Mouse (Mus musculus) small intestine, adult 2 months (tissue): Measurements from ENCODE around the gene Cd300ld3. TPM values are rescaled to one million over a fixed set of nuclear protein-coding genes. Genes with fewer than 3 reads are reported as not detected.
"Not testable (repeated sequence)": the region's sequence is repeated elsewhere in the genome, so short reads cannot be mapped to it uniquely, and the experiment has no call there.

Source experiments
- H3K27ac ChIP-seq: fragments of 200-500 bp; 2 replicates; pipeline ENCODE4 v1.5.1; 2012; ENCODE audit warnings: low read depth, low read length, control low read depth, inconsistent platforms; ENCODE audit not compliant: insufficient read depth
- H3K27me3 ChIP-seq: fragments of 200-500 bp; 2 replicates; pipeline ENCODE4 v1.6.1; 2012; ENCODE audit warnings: mild to moderate bottlenecking, moderate library complexity, low read length, inconsistent platforms; ENCODE audit not compliant: control insufficient read depth, insufficient read depth
- H3K36me3 ChIP-seq: fragments of 200-500 bp; 2 replicates; pipeline ENCODE4 v1.6.1; 2012; ENCODE audit warnings: mild to moderate bottlenecking, low read length, control low read depth, inconsistent platforms; ENCODE audit not compliant: control insufficient read depth, insufficient read depth
- H3K4me1 ChIP-seq: fragments of 200-500 bp; 2 replicates; pipeline ENCODE4 v1.6.1; 2012; ENCODE audit warnings: low read length, inconsistent platforms, mixed read lengths; ENCODE audit not compliant: control insufficient read depth, insufficient read depth, insufficient read length
- H3K4me3 ChIP-seq: fragments of 200-500 bp; 2 replicates; pipeline ENCODE4 v1.5.1; 2012; ENCODE audit warnings: low read depth, mild to moderate bottlenecking, control low read depth, inconsistent platforms, low read length, moderate library complexity
- CTCF ChIP-seq: fragments of 200-500 bp; IDR thresholded peaks from 2 replicates; pipeline ENCODE4 v1.5.1; 2012; ENCODE audit warnings: low read depth, mild to moderate bottlenecking, control low read depth, inconsistent platforms, low read length, moderate library complexity, mixed read lengths; ENCODE audit not compliant: insufficient replicate concordance, insufficient read length; ENCODE audit errors: extremely low read depth
- POLR2A ChIP-seq: fragments of 200-500 bp; IDR thresholded peaks from 2 replicates; pipeline ENCODE4 v1.6.1; 2012; ENCODE audit warnings: low read depth, mild to moderate bottlenecking, control low read depth, inconsistent platforms, low read length, moderate library complexity
- WGBS: fragments of 180-500 bp; shearing (Covaris S2); methylation state at CpG from one replicate; pipeline ENCODE4 v1.1.7; 2018; 5-methylcytosine and 5-hydroxymethylcytosine counted together
- polyA plus RNA-seq: library from polyadenylated mRNA; depleted of rRNA; stranded (reverse); fragments of >200 nt; gene quantifications from 2 replicates; pipeline ENCODE4 v1.2.3, GENCODE M21; 2012

Cd300ld3 gene
- polyA plus RNA-seq, 1 experiment = 1.1 TPM

- Histone ChIP-seq H3K27ac (no peak overlapping the region), H3K27me3 (no peaks in the 10 kb centered on the region), H3K4me1 (no peaks in the 10 kb centered on the region), H3K36me3 (no peaks in the 10 kb centered on the region), H3K4me3 (no peak overlapping the region)
- WGBS = 64% methylated on average over 4 of the region's 4 CpGs
- TF ChIP-seq CTCF (no peak), POLR2A (no peak)
Measured at GRCm38 (mm10) chr11:115058701-115059100, 10.5 kb upstream of the Cd300ld3 start.

- Histone ChIP-seq H3K4me1 (no peaks in the 10 kb centered on the region), H3K27ac (no peak overlapping the region), H3K27me3 (no peaks in the 10 kb centered on the region), H3K36me3 (no peaks in the 10 kb centered on the region), H3K4me3 (no peak overlapping the region)
- TF ChIP-seq CTCF (no peak), POLR2A (no peak)
Measured at GRCm38 (mm10) chr11:115054537-115054936, 6.3 kb upstream of the Cd300ld3 start.

- WGBS = 95% methylated on average over 1 of the region's 1 CpGs
- no peaks in the 10 kb centered on the region for H3K36me3 ChIP-seq
Measured at GRCm38 (mm10) chr11:115052991-115053390, 4.8 kb upstream of the Cd300ld3 start.

GRCm38 (mm10) chr11:115052206-115052605 lies 4.0 kb upstream of the Cd300ld3 start:
- Histone ChIP-seq H3K4me3 (no peak overlapping the region), H3K4me1 (no peaks in the 10 kb centered on the region), H3K27ac (no peak overlapping the region), H3K36me3 (no peaks in the 10 kb centered on the region), H3K27me3 (no peaks in the 10 kb centered on the region)
- 3% methylated on average over 9 of the region's 9 CpGs for WGBS
- TF ChIP-seq CTCF (no peak), POLR2A (no peak)

More at GRCm38 (mm10) chr11:115052991-115053390, 4.8 kb upstream of the Cd300ld3 start:
- H3K4me1 ChIP-seq = no peaks in the 10 kb centered on the region
- H3K27me3 ChIP-seq = no peaks in the 10 kb centered on the region
- TF ChIP-seq POLR2A (no peak), CTCF (no peak)
- no peak overlapping the region for H3K4me3 ChIP-seq
- H3K27ac ChIP-seq = no peak overlapping the region

- Histone ChIP-seq H3K36me3 (no peaks in the 10 kb centered on the region), H3K4me3 (no peak overlapping the region), H3K4me1 (no peaks in the 10 kb centered on the region), H3K27me3 (no peaks in the 10 kb centered on the region), H3K27ac (no peak overlapping the region)
- WGBS = 45% methylated on average over 3 of the region's 3 CpGs
- TF ChIP-seq CTCF (0 out of 2 replicates have a peak, but pooled peaks have one; percentile 11), POLR2A (no peak)
Measured at GRCm38 (mm10) chr11:115049282-115049895, 1.2 kb upstream of the Cd300ld3 start.

- H3K27ac ChIP-seq, H3K4me1 ChIP-seq, H3K36me3 ChIP-seq, H3K27me3 ChIP-seq, H3K4me3 ChIP-seq: not testable (repeated sequence)
- WGBS = no CpG with 5 or more reads among the region's 6 CpGs
Measured at GRCm38 (mm10) chr11:115037669-115038068, 10.5 kb downstream of the Cd300ld3 start, which contains the start of gene Cd300ld5. Gene Cd300ld5 (minus strand): TSS chr11:115037769.

GRCm38 (mm10) chr11:115026912-115027311 lies 21.3 kb downstream of the Cd300ld3 start, which contains the start of gene Cd300ld4:
Gene Cd300ld4 (minus strand): TSS chr11:115027012.
- no CpG with 5 or more reads among the region's 6 CpGs for WGBS
- not testable (repeated sequence) for H3K4me1 ChIP-seq, H3K36me3 ChIP-seq, H3K4me3 ChIP-seq, H3K27me3 ChIP-seq, H3K27ac ChIP-seq

GRCm38 (mm10) chr11:115016093-115016492 lies 32.1 kb downstream of the Cd300ld3 start, which contains the start of gene Cd300ld2:
Gene Cd300ld2 (minus strand): TSS chr11:115016193.
- H3K4me1 ChIP-seq, H3K27me3 ChIP-seq, H3K27ac ChIP-seq, H3K4me3 ChIP-seq, H3K36me3 ChIP-seq: not testable (repeated sequence)
- no CpG with 5 or more reads among the region's 7 CpGs for WGBS
